Mouse (Mus musculus) lung, embryonic 14.5 days (tissue): ENCODE data around the gene BC051019. TPM values are rescaled to one million over a fixed set of nuclear protein-coding genes. Genes with fewer than 3 reads are reported as not detected.

ENCODE experiments used
- ATAC-seq: fragments of 200-750 bp; cut with Nextera tagmentation; 2 replicates; pipeline ENCODE4 v1.8.0; 2017; ENCODE audit warnings: mild to moderate bottlenecking, moderate TSS enrichment, moderate library complexity; ENCODE audit not compliant: insufficient read depth
- DNase-seq: peaks from one replicate; pipeline ENCODE4 v3.0.0-alpha.2; 2015
- H3K27ac ChIP-seq: fragments of 300-500 bp; sonication (generic); 2 replicates; pipeline ENCODE4 v1.5.1; 2014; ENCODE audit warnings: low read depth, mild to moderate bottlenecking, moderate library complexity
- H3K27me3 ChIP-seq: fragments of 300-500 bp; sonication (generic); 2 replicates; pipeline ENCODE4 v1.6.1; 2014; ENCODE audit warnings: low read length, control low read depth; ENCODE audit not compliant: insufficient read depth
- H3K36me3 ChIP-seq: fragments of 300-500 bp; sonication (generic); 2 replicates; pipeline ENCODE4 v1.6.1; 2014; ENCODE audit warnings: control low read depth; ENCODE audit not compliant: insufficient read depth
- H3K4me1 ChIP-seq: fragments of 300-500 bp; sonication (generic); 2 replicates; pipeline ENCODE4 v1.6.1; 2014; ENCODE audit warnings: antibody characterized with exemption, control low read depth; ENCODE audit not compliant: insufficient read depth
- H3K4me2 ChIP-seq: fragments of 300-500 bp; sonication (generic); 2 replicates; pipeline ENCODE4 v1.6.1; 2014; ENCODE audit warnings: mild to moderate bottlenecking
- H3K4me3 ChIP-seq: fragments of 300-500 bp; sonication (generic); 2 replicates; pipeline ENCODE4 v1.5.1; 2014; ENCODE audit warnings: low read depth, low read length
- H3K9ac ChIP-seq: fragments of 300-500 bp; sonication (generic); 2 replicates; pipeline ENCODE4 v1.6.1; 2014
- H3K9me3 ChIP-seq: fragments of 300-500 bp; sonication (generic); 2 replicates; pipeline ENCODE4 v1.6.1; 2016; ENCODE audit warnings: low read depth, low read length, control low read depth
- CTCF ChIP-seq: IDR thresholded peaks from 2 replicates; pipeline ENCODE4 v1.5.1; 2016; ENCODE audit warnings: antibody characterized with exemption, low read depth
- WGBS: fragments of 180-500 bp; shearing (Covaris S2); extraction: QIAGEN DNeasy Blood & Tissue Kit; methylation state at CpG from one replicate; pipeline ENCODE4 v1.1.7; 2014; 5-methylcytosine and 5-hydroxymethylcytosine counted together
- polyA plus RNA-seq: library from polyadenylated mRNA; unstranded; fragments of >200 nt; fragmentation: Nextera tagmentation; extraction: Ambion mirVana; gene quantifications from 2 replicates; pipeline ENCODE4 v1.2.1, GENCODE M21; 2014

Gene BC051019
- polyA plus RNA-seq, 1 experiment from 2014 or later = not detected

DNA sequence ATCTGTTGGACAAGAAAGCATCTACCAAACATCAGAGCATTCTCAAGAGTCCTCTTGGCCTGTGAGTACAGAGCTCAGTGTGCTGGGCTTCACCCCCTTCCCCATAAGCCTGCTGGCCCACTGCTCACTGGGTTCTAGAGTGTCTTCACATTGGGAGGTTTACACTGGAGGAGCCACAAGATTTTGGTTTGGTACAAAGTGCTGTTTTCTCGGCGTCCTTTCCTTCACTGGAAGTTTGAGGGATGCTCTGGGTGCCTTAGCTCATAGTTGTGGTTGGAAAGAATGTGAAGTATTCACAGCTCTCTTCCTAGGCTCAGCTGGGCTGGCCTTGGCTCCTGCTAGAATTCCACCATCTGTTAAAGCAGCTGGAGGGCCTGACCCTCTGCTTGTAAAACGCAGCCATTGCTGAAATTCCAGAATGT lies 14.7 kb downstream of the BC051019 start:
- ATAC-seq (peak; percentile 86), DNase-seq (peak; percentile 85)
- Histone ChIP-seq H3K27ac (peak overlapping the region; percentile 61; the same call in 1 of the 2 replicates), H3K4me3 (no peak overlapping the region), H3K27me3 (no peaks in the 10 kb centered on the region), H3K9me3 (no peaks in the 10 kb centered on the region), H3K4me2 (no peak overlapping the region), H3K4me1 (peaks cover 11% of the 10 kb centered on the region; the same call in 1 of the 2 replicates), H3K36me3 (peaks cover 18% of the 10 kb centered on the region; the same call in 1 of the 2 replicates), H3K9ac (no peak overlapping the region)
- 21% methylated on average over 3 of the region's 3 CpGs for WGBS
- TF ChIP-seq CTCF = no peak

DNA sequence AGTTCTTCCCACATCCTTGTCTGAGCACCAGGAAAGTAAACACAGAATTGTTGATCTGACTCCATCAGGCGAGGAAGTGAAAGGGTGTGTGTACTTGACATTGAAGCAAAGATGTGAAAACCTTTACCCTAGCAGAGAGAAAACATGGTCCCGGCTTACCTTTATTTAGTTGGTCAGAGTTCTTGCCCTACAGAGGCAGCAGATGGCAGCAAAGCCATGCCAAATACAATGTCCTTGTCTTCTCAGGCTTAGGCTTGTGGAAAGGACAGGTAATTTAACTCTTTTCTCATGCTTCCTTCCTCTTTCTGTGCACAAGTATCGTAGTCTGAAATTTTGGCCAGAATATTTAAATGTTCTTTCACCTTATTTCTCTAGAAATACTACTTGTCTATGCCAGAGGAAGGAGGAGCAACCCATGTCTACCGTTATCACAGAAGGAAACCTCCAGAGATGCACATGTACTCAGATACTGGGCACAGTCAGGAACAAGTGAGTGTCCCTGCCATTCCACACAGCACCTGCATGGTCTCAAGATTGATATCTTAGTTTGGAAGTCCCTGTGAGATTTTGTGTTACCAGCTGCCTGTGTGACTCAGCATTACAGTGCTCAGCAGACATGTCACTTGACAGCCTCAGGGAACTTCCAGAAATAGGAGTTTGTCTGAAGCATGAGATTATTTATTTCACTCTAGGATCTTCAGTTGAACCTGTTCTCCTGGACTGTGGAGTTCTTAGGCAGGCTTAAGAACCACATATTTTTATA lies 16.4 kb downstream of the BC051019 start:
- peak; percentile 79 for TF ChIP-seq CTCF
- H3K4me1 ChIP-seq = peaks cover 16% of the 10 kb centered on the region; the same call in 1 of the 2 replicates
- no peak overlapping the region for H3K4me2 ChIP-seq
- no peak for ATAC-seq
- no peak overlapping the region for H3K9ac ChIP-seq
- H3K36me3 ChIP-seq = peaks cover 13% of the 10 kb centered on the region; the same call in 1 of the 2 replicates
- no peak overlapping the region for H3K27ac ChIP-seq
- no peak overlapping the region for H3K4me3 ChIP-seq
- no peaks in the 10 kb centered on the region for H3K27me3 ChIP-seq
- DNase-seq = peak; percentile 86
- 40% methylated on average over 4 of the region's 4 CpGs for WGBS
- H3K9me3 ChIP-seq = no peaks in the 10 kb centered on the region

DNA sequence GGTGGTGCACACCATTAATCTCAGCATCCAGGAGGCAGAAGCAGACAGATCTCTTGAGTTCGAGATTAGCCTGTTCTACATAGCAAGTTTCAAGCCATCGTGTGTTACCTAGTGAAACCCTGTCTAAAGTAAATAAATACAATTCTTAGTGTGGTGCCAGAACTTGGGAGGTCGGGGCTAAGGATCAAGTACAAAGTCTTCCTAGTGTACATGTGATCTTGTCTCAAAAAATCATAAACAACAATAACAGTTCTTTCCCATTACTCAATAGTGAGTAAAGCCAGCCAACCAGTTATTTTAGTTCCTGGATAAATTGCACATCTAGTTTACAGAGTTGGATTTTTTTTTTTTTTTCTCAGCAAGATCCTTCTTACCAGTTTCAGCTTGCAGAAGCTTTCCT lies 19.2 kb downstream of the BC051019 start:
- no peak for TF ChIP-seq CTCF
- 38% methylated on average over 3 of the region's 3 CpGs for WGBS
- no peak for ATAC-seq
- Histone ChIP-seq H3K4me2 (peak overlapping the region; percentile 82), H3K27me3 (no peaks in the 10 kb centered on the region), H3K27ac (peak overlapping the region; percentile 87; the same call in 1 of the 2 replicates), H3K4me3 (peak overlapping the region; percentile 70), H3K36me3 (no peaks in the 10 kb centered on the region), H3K4me1 (peaks cover 16% of the 10 kb centered on the region; the same call in 1 of the 2 replicates), H3K9me3 (no peaks in the 10 kb centered on the region), H3K9ac (peak overlapping the region; percentile 60)
- peak; percentile 15 for DNase-seq

DNA sequence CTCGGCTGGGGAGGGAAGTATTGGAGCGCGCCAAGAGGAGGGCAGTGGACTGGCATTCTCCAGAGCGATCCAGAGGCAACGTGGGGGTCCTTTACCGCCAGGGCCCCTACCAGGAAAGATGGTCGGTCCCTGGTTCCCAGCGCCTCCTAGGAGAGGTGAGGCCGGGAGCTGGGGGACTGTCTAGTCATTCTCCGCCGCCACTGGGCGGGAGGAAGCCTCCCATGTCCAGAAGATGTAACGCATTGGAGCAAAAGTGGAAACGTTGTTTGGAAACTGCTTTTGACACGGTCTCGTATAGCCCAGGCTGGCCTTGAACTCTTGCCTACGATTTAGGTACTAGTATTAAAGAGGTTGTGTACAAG lies 19.7 kb downstream of the BC051019 start:
- peak overlapping the region; percentile 60 for H3K9ac ChIP-seq
- 2% methylated on average over 17 of the region's 17 CpGs for WGBS

DNA sequence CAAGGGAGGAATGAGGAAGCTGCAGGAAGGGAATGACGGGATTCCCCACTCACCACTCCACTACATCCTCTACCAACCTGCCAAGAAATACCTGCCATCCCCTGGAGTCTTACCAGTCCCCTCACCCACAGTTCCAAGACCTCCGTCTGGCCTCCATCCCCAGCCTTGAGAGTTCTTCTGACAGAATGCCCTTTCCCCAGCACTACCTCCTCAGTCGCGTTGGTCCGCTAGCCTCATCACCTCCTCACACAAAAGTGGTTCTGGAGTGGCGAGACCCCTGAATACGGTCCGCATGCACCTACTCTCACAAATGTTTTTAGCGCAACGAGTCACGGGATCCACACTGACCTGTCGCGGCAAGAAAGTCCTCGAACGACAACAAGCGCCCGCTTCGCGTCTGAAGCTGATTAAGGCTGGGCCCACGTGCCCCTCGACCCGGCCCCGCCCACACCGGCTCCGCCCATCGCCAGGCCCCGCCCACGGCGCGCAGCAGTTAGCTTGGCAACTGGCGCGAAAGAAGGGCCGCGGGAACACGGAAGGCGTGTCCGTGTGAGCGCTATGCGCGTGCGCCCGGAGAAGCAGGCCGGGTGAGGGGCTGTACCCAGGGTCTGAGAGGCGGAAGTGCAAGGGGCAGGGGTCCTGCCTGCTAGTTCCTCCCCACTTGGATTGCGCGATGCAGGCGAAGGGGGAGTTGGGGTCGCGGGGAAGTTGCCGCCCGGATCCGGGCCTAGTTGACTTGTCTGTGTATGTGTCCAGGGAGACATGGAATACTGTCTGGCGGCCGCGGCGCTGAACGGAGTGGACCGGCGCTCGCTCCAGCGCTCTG lies 20.2 kb downstream of the BC051019 start, which contains the start of the genes St5 and Akip1:
Gene St5, minus strand, starts transcription at position 416 of the 826 bp plus-strand sequence.
Gene Akip1, plus strand, starts transcription at position 501 of the 826 bp plus-strand sequence.
- Histone ChIP-seq H3K27ac (peak within 1 kb of the TSS; percentile 87), H3K4me2 (peak within 1 kb of the TSS; percentile 82), H3K27me3 (no peaks in the 10 kb centered on the region), H3K9me3 (no peaks in the 10 kb centered on the region), H3K4me1 (peaks cover 16% of the 10 kb centered on the region; the same call in 1 of the 2 replicates), H3K36me3 (no peaks in the 10 kb centered on the region), H3K9ac (peak within 1 kb of the TSS; percentile 60), H3K4me3 (peak within 1 kb of the TSS; percentile 70)
- no peak for TF ChIP-seq CTCF
- ATAC-seq (peak; percentile 95), DNase-seq (peak; percentile 98)
- WGBS = under 1% methylated on average over 61 of the region's 61 CpGs

More for the DNA sequence above, 19.7 kb downstream of the BC051019 start:
- peak; percentile 40 for TF ChIP-seq CTCF
- peak overlapping the region; percentile 82 for H3K4me2 ChIP-seq
- ATAC-seq (no peak), DNase-seq (no peak)
- H3K27ac ChIP-seq = peak overlapping the region; percentile 87
- H3K4me1 ChIP-seq = peaks cover 16% of the 10 kb centered on the region; the same call in 1 of the 2 replicates
- no peaks in the 10 kb centered on the region for H3K36me3 ChIP-seq
- H3K4me3 ChIP-seq = peak overlapping the region; percentile 70
- H3K9me3 ChIP-seq = no peaks in the 10 kb centered on the region
- H3K27me3 ChIP-seq = no peaks in the 10 kb centered on the region

DNA sequence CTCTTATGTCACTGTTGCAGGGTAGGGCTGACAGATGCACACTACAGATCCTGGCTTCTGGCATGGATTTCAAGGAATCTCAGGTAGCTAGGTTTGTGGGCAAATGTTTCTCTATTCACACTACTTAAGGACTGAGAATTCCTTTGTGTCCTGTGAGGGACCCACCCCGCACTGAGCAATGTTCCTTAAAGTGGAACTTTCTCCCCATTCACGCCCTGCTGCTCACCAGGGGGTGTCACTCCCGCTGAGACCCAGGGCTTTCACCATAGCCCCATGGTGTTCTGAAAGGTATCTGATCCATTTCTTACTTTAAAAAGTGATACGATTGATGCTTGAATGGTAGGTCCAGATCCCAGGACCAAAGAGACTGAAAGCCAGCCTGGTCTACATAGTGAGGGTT lies 20.9 kb downstream of the BC051019 start:
- peak overlapping the region; percentile 82 for H3K4me2 ChIP-seq
- no peak overlapping the region for H3K9ac ChIP-seq
- H3K4me1 ChIP-seq = peaks cover 16% of the 10 kb centered on the region; the same call in 1 of the 2 replicates
- WGBS = 42% methylated on average over 4 of the region's 4 CpGs
- H3K27me3 ChIP-seq = no peaks in the 10 kb centered on the region
- no peaks in the 10 kb centered on the region for H3K9me3 ChIP-seq
- H3K27ac ChIP-seq = no peak overlapping the region
- DNase-seq (no peak), ATAC-seq (no peak)
- H3K4me3 ChIP-seq = peak overlapping the region; percentile 70
- no peak for TF ChIP-seq CTCF
- no peaks in the 10 kb centered on the region for H3K36me3 ChIP-seq

DNA sequence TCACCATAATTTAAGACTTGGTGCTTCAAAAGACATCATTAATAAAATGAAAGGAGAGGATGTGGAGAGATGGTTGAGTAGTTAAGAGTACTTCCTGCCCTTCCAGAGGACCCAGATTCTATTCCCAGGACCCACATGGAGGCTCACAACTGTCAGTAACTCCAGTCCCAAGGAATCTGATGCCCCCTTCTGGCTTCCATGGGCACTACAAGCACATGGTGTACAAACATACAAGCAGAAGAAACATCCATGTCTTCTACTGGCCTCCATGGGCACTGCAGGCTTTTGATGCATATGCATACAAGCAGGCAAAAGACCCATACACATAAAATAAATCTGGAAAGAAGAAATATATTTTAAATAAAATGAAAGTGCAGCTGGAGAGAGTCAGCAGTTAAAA lies 23.4 kb downstream of the BC051019 start:
- no peaks in the 10 kb centered on the region for H3K9me3 ChIP-seq

More for the DNA sequence above, 23.4 kb downstream of the BC051019 start:
- H3K4me2 ChIP-seq = no peak overlapping the region
- TF ChIP-seq CTCF = peak; percentile 32
- no peak overlapping the region for H3K27ac ChIP-seq
- DNase-seq (no peak), ATAC-seq (no peak)
- H3K4me1 ChIP-seq = peaks cover 14% of the 10 kb centered on the region; the same call in 1 of the 2 replicates
- no peak overlapping the region for H3K9ac ChIP-seq
- H3K36me3 ChIP-seq = no peaks in the 10 kb centered on the region
- no peak overlapping the region for H3K4me3 ChIP-seq
- no peaks in the 10 kb centered on the region for H3K27me3 ChIP-seq
